Mouse (Mus musculus) adrenal gland (tissue): Measurements from ENCODE around the gene Dolpp1.

Source experiments
- intact Hi-C: fragments of 180-260 bp; cut with DNase I; formaldehyde crosslinking; loops from one replicate; pipeline ENCODE4 v1.15.1; 2025

The Dolpp1 gene

GRCm38 (mm10) chr2:30375893-30376292, 16.2 kb upstream of the Dolpp1 start:
- intact Hi-C loops: no loop called here

- intact Hi-C loops: no loop called here
These were observed 14.3 kb upstream of the Dolpp1 start for GRCm38 (mm10) chr2:30377721-30378120.

GRCm38 (mm10) chr2:30379307-30379706, 12.7 kb upstream of the Dolpp1 start:
- intact Hi-C loops: no loop called here

- intact Hi-C loops: no loop called here
These were observed 11.3 kb upstream of the Dolpp1 start for GRCm38 (mm10) chr2:30380564-30381376.

- intact Hi-C loops: no loop called here
These were observed 10.7 kb upstream of the Dolpp1 start for GRCm38 (mm10) chr2:30381377-30381725.

GRCm38 (mm10) chr2:30384814-30385213, 7.2 kb upstream of the Dolpp1 start:
- intact Hi-C loops: no loop called here

- intact Hi-C loops: no loop called here
These were observed 6.5 kb upstream of the Dolpp1 start for GRCm38 (mm10) chr2:30385591-30385990.

- intact Hi-C loops: no loop called here
These were observed 5.1 kb upstream of the Dolpp1 start for GRCm38 (mm10) chr2:30386913-30387312.

- intact Hi-C loops: no loop called here
These were observed 3.1 kb upstream of the Dolpp1 start for GRCm38 (mm10) chr2:30389000-30389399.

- intact Hi-C loops: no loop called here
These were observed 719 bp downstream of the Dolpp1 start for GRCm38 (mm10) chr2:30392577-30393369.

- intact Hi-C loops: no loop called here
These were observed 1.3 kb downstream of the Dolpp1 start for GRCm38 (mm10) chr2:30393370-30393656.

- intact Hi-C loops: no loop called here
These were observed 3.7 kb downstream of the Dolpp1 start for GRCm38 (mm10) chr2:30395757-30396156.

- intact Hi-C loops: no loop called here
These were observed 4.2 kb downstream of the Dolpp1 start for GRCm38 (mm10) chr2:30396246-30396645.

GRCm38 (mm10) chr2:30397986-30398512, 6.0 kb downstream of the Dolpp1 start:
- intact Hi-C loops: no loop called here

- intact Hi-C loops: no loop called here
These were observed 7.4 kb downstream of the Dolpp1 start for GRCm38 (mm10) chr2:30399191-30400171.

GRCm38 (mm10) chr2:30401581-30401980, 9.5 kb downstream of the Dolpp1 start:
- intact Hi-C loops: no loop called here

GRCm38 (mm10) chr2:30402351-30402826, 10.3 kb downstream of the Dolpp1 start:
- intact Hi-C loops: no loop called here

- intact Hi-C loops: no loop called here
These were observed 10.8 kb downstream of the Dolpp1 start for GRCm38 (mm10) chr2:30402843-30403242.

GRCm38 (mm10) chr2:30403870-30404269, 11.8 kb downstream of the Dolpp1 start:
- intact Hi-C loops: no loop called here

GRCm38 (mm10) chr2:30407221-30407620, 15.2 kb downstream of the Dolpp1 start:
- intact Hi-C loops: no loop called here

GRCm38 (mm10) chr2:30407778-30408177, 15.7 kb downstream of the Dolpp1 start:
- intact Hi-C loops: no loop called here
